Mouse (Mus musculus): Measurements from ENCODE around the gene Bahcc1.

DNA sequence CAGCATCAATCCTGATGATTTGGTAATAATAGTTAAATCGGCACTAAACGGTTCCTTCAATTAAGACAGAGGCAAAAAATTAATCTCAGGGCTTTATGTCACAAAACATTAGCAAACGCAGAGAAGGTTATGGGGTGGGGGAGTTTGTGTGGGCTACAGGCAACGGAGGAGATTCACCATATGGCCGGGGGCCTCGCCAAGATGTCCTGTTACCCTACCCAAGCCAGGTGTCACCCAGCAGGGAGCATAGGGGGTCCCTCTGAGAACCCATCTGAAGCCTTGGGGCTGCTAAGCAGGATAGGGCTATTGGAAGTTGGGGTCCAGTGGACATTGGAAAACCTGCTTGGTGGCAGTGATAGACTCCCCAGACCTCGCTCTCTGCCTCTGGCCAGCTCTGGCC lies 48.0 kb downstream of the Bahcc1 start:
- no peak for TF ChIP-seq SMC3 (IDR thresholded peaks at IDR 0.05; ENCODE audit: low read depth, low read length)
- no peak for TF ChIP-seq CTCF (conservative IDR thresholded peaks at IDR 0.05 in 1 of 2, IDR thresholded peaks at IDR 0.05 in 1 of 2; ENCODE audit: low read depth in 2 of 2, low read length in 2 of 2)
- no peak for TF ChIP-seq RAD21 (IDR thresholded peaks at IDR 0.05; ENCODE audit: low read depth, low read length)
- no peak for TF ChIP-seq EP300 (IDR thresholded peaks at IDR 0.05; ENCODE audit: low read length)
- no peak for TF ChIP-seq NELFE (IDR thresholded peaks at IDR 0.05; ENCODE audit: low read depth, low read length)
